Mouse (Mus musculus) adrenal gland, postnatal 4 days (tissue): ENCODE data around the gene Rnasel. TPM values are rescaled to one million over a fixed set of nuclear protein-coding genes. Genes with fewer than 3 reads are reported as not detected.
"Not testable (repeated sequence)": the region's sequence is repeated elsewhere in the genome, so short reads cannot be mapped to it uniquely, and the experiment has no call there.

Experiments
- DNase-seq, 2 experiments: peaks; one replicate each; pipeline ENCODE4 v3.0.0; 2021 to 2022; ENCODE audit warnings: low spot score in 2 of 2, mixed read lengths in 2 of 2
- total RNA-seq, 2 experiments: library from RNA; stranded (reverse); gene quantifications; 2 replicates each; pipeline ENCODE4 v1.2.3; 2021

Rnasel gene
- total RNA-seq, 2 experiments from 2014 or later, result 30.0 to 32.7 TPM

GRCm38 (mm10) chr1:153768465-153768864 is 19.2 kb downstream of the Rnasel start:
- DNase-seq, result no peak

- DNase-seq, result not testable (repeated sequence)
Observed at GRCm38 (mm10) chr1:153769571-153769970, 20.3 kb downstream of the Rnasel start.

- DNase-seq, result no peak
Observed at GRCm38 (mm10) chr1:153769998-153770775, 21.0 kb downstream of the Rnasel start.

GRCm38 (mm10) chr1:153770776-153771167 is 21.5 kb downstream of the Rnasel start:
- no peak for DNase-seq

DNA sequence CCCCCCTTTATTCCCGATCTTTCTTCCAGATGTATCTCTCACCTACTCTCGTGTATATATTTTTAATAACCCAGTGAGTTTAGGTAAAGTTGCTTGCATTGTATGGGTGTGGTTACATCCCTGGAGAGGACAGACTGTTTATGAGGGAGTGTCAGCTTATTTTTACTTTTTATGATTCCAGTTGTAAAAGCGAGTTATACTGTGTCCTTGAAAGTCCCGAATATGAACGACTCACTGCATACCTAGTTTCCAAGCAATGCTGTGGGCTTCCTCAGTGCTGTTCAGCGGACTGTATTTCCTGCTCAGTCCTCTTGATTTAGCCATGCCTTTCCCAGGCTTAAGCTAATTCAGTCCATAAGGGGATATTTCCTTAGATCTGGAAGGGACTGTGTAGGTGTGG is 25.9 kb downstream of the Rnasel start:
- no peak for DNase-seq

DNA sequence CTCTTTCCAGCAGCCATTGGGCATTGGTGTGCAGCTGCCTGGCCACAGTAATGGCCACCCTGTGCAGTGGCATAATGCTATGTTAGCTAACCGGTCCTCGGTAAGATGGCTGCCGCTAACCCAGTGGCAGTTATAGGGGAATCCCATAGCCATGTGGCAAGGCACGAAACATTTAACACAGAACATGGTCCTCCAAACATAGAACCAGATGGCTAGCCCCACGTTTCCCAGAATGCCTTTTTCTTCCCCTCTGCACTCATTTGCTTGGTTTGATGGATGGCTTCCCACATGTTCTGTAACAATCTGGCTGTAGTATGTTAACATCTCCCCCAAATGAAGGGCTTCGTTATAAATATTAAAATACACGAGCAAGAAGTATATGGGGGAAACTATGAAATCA is 27.0 kb downstream of the Rnasel start:
- no peak for DNase-seq

DNA sequence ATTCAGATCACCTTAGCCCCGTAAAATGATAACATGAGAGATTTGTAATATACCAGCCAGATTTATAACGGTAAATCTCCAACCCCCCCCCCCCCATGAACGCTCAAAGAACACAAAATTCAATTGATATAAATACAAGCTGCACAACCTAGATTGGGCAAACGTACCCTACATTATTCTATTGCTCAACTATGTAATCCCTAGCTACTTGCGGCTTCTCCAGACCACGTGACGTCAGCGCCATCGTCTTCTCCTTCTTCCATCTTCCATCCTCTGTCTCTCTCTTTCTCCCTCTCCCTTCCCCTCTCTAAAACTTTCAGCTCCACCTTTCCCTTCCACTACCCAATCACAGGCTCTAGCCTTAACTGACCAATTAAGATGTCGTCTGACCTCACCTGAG is 29.0 kb downstream of the Rnasel start:
- DNase-seq, result no peak

GRCm38 (mm10) chr1:153783339-153783738 is 34.1 kb downstream of the Rnasel start:
- DNase-seq, result no peak

DNA sequence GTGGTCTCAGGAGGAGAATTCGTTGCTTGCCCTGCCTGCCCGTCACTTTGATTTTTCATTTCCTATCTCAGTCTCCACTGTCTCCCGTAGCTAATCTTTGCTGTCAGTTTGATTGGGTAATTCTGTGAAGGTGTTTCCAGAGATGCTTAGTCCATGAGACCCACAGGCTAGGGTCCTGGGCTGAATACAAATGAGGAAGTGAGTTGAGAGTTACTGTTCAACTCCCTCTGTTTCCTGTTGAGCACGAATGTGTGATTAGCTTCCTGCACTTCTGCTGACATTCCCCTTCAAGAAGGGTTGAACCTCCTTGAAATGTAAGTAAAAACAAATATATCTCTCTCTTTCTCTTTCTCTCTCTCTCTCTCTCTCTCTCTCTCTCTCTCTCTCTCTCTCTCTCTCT is 36.4 kb downstream of the Rnasel start:
- DNase-seq, result no peak

GRCm38 (mm10) chr1:153790708-153791107 is 41.5 kb downstream of the Rnasel start:
- no peak for DNase-seq

DNA sequence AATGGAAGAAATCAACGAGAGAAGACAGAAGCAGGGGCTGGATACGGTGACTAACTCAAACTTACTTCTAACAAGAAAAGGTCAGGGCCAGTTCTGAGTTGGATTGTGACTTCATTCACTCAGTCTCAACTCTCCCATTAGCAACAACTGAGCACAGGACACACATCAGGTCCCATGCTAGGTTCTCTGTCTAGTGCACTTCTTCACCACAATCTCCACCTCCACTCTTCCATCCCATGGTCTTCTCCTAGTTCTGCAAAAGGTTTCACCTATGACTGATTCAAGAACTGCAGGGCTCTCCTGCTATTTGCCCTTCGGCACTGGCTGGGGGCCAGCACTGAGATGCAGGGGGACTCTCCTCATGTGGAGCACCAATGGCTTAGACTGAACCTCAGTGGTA is 45.0 kb downstream of the Rnasel start:
- DNase-seq, result no peak

DNA sequence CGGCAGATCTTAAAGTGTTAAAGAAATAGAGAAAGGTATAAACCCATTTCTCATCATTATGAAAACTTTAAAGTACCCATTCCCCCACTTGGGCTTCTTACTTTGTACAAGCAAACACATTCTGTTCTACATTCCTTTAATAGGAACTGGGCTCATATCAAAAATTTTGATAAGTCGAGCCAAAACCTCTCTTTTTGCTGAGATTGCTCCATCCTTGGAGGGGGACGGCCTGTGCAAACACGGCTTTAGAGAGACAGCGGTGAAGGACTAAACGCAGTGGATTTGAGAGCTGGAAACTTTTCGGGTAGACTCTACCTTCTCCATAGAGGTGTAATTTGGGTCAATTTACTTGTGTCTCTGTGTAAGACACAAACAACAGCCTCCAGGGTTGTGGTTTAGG is 53.5 kb downstream of the Rnasel start:
- DNase-seq, result no peak

DNA sequence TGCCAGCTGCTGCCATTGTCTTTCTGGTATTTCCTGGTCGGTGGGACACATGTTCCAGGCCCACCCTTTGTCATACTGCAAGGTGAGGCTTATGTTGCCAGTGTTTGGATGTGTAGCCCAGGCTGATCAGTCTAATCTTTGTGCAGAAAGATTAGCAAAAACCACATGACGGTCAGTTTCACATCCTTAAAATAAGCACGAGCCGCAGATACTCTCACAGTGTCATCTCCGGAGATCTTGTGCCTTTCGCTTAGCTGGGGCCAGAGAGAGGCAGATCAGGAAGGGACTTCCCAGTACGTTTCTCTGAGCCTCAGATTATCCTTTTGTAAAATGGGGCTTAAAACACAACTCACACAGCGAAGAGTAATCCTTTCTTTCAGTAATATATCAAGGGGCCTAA is 54.3 kb downstream of the Rnasel start:
- no peak for DNase-seq

- DNase-seq, result peak; percentile 13 to 43
Observed at GRCm38 (mm10) chr1:153807390-153807993, 58.3 kb downstream of the Rnasel start.

Other genes starting within 250 kb of the Rnasel start
- 10 to 100 TPM in 1 of 2 experiments, 1 to 10 TPM in 1; 6.3 to 11.6 TPM for gene Npl, start 199.4 kb upstream of the Rnasel start, total RNA-seq
- under 1 TPM; 0.48 to 0.65 TPM for gene Rgs8, start 96.4 kb upstream of the Rnasel start, total RNA-seq
- gene Rgs16, start 9.1 kb upstream of the Rnasel start, total RNA-seq, result 10 to 100 TPM in 1 of 2 experiments, 1 to 10 TPM in 1; 8.6 to 11.6 TPM
- under 1 TPM in 1 of 2 experiments, not detected in 1; 0.11 TPM for gene Rgsl1, start 94.7 kb downstream of the Rnasel start, total RNA-seq
- gene Teddm1b, start 124.9 kb downstream of the Rnasel start, total RNA-seq, result not detected
- not detected for gene Teddm1a, start 142.3 kb downstream of the Rnasel start, total RNA-seq
- 100 to 1,000 TPM; 455 to 494 TPM for gene Glul, start 150.5 kb downstream of the Rnasel start, total RNA-seq
- 1 to 10 TPM; 1.0 to 1.4 TPM for gene Teddm2, start 150.8 kb downstream of the Rnasel start, total RNA-seq